In the genomic region with DNA sequence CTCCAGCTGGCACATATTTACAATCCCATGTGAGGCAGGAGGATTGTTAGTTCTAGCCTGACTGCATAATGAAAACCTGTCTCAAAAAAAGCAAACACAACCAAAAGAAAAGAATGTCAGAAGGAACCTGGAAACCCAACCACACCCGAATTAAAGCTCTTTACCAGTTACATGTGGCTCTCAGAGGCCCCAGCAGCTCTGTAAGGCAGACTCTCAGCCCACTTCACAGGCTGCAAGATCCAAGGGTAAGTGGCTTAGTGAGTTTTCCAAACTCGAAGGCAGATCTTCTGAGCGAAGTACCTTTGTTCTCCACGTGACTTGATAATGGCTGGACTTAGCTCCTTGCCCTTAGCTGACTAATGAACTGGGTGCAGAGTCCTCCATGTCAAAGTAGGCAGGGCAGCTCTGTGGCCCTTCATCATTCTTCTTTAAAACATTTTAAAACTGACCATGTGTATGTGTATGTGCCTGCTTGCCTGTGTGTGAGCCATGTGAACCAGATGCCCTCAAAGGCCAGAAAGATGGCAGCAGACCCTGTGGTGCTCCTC, we compare ENCODE assay signal across 21 mouse cellular contexts. TPM values are rescaled to one million over a fixed set of nuclear protein-coding genes. Genes with fewer than 3 reads are reported as not detected.
DNase-seq lines count a peak whose midpoint lies in the region; ATAC-seq and TF ChIP-seq lines count a peak whose summit lies in the region.
"Had no signal": no experiment of that assay in that cellular context is flagged by ENCODE, and none has a peak within 500 bp of the region (broad histone marks: within the 10 kb centered on the region; RNA-seq: fewer than 3 reads in every experiment).

No protein-coding gene starts in this region.

- no peak overlapping the region for H3K4me3 ChIP-seq in intestine, embryonic 15.5 days (replicated peaks)
- H3K4me3 ChIP-seq in intestine, postnatal 0 days (ENCODE audit: low read depth, low read length): no peak overlapping the region
- no peak overlapping the region for H3K4me3 ChIP-seq in heart, embryonic 10.5 days
- H3K4me3 ChIP-seq: erythroblast, embryonic 14.5 days; hindbrain, embryonic 15.5 days had no signal

- no peaks in the 10 kb centered on the region for H3K9me3 ChIP-seq in intestine, embryonic 15.5 days
- H3K9me3 ChIP-seq in intestine, postnatal 0 days (ENCODE audit: control insufficient read depth): no peaks in the 10 kb centered on the region
- H3K9me3 ChIP-seq in heart, embryonic 10.5 days: no peaks in the 10 kb centered on the region
- H3K9me3 ChIP-seq: hindbrain, embryonic 15.5 days had no signal

- peak; percentile 84 for ATAC-seq in intestine, embryonic 15.5 days
- peak; percentile 83 for ATAC-seq in intestine, postnatal 0 days
- ATAC-seq: forebrain, embryonic 14.5 days had no signal

- H3K27ac ChIP-seq in intestine, embryonic 15.5 days: peak overlapping the region; percentile 51
- H3K27ac ChIP-seq in intestine, postnatal 0 days (ENCODE audit: low read depth, low read length): peak overlapping the region; percentile 57
- no peak overlapping the region for H3K27ac ChIP-seq in heart, embryonic 10.5 days
- H3K27ac ChIP-seq: hindbrain, embryonic 15.5 days had no signal

- H3K27me3 ChIP-seq in intestine, embryonic 15.5 days (replicated peaks): no peaks in the 10 kb centered on the region
- H3K27me3 ChIP-seq in intestine, postnatal 0 days (replicated peaks; ENCODE audit: control insufficient read depth, insufficient read depth, low read length): no peaks in the 10 kb centered on the region
- no peaks in the 10 kb centered on the region for H3K27me3 ChIP-seq in heart, embryonic 10.5 days (ENCODE audit: insufficient read depth, poor library complexity, severe bottlenecking)
- H3K27me3 ChIP-seq: hindbrain, embryonic 15.5 days had no signal

- H3K36me3 ChIP-seq in intestine, embryonic 15.5 days: peaks cover 8% of the 10 kb centered on the region; the same call in 1 of the 2 replicates
- peaks cover 42% of the 10 kb centered on the region for H3K36me3 ChIP-seq in intestine, postnatal 0 days (ENCODE audit: control insufficient read depth, insufficient read depth)
- peaks cover 88% of the 10 kb centered on the region for H3K36me3 ChIP-seq in heart, embryonic 10.5 days

- WGBS in intestine, embryonic 15.5 days: 67% methylated on average over 4 of the region's 4 CpGs
- WGBS in intestine, postnatal 0 days: 43% methylated on average over 4 of the region's 4 CpGs
- WGBS in heart, embryonic 10.5 days: 86% methylated on average over 4 of the region's 4 CpGs

- no peak overlapping the region for H3K4me2 ChIP-seq in intestine, embryonic 15.5 days (replicated peaks)
- H3K4me2 ChIP-seq in intestine, postnatal 0 days (replicated peaks; ENCODE audit: low read depth): no peak overlapping the region
- H3K4me2 ChIP-seq: hindbrain, embryonic 15.5 days had no signal

- DNase-seq in kidney, adult 9 months: peak; percentile 84
- no peak for DNase-seq in kidney, postnatal 4 days
- peak; percentile 42 for DNase-seq in lung, postnatal 36 days
- no peak for DNase-seq in cerebellum, postnatal 14 days
- DNase-seq in heart, embryonic 10.5 days (ENCODE audit: low spot score): no peak
- DNase-seq: cerebellum, adult 2 months; gastrocnemius, postnatal 10 days; heart, adult 11 months; heart, postnatal 4 days; left cerebral cortex, postnatal 4 days; liver; right cerebral cortex, postnatal 25 days; thymus, postnatal 25 days had no signal

- H3K4me1 ChIP-seq in intestine, embryonic 15.5 days (replicated peaks): 0 out of 2 replicates have a peak, but pooled peaks cover 5% of the 10 kb centered on the region
- H3K4me1 ChIP-seq in intestine, postnatal 0 days (replicated peaks; ENCODE audit: control insufficient read depth, insufficient read depth, low read length): peaks cover 3% of the 10 kb centered on the region; the same call in 1 of the 2 replicates
- peaks cover 14% of the 10 kb centered on the region; the same call in 1 of the 2 replicates for H3K4me1 ChIP-seq in heart, embryonic 10.5 days
- H3K4me1 ChIP-seq: hindbrain, embryonic 15.5 days had no signal

- no peak overlapping the region for H3K9ac ChIP-seq in intestine, embryonic 15.5 days
- no peak overlapping the region for H3K9ac ChIP-seq in intestine, postnatal 0 days (ENCODE audit: low read depth, low read length)
- H3K9ac ChIP-seq: hindbrain, embryonic 15.5 days had no signal

- TF ChIP-seq CTCF in intestine, postnatal 0 days (IDR thresholded peaks at IDR 0.05; ENCODE audit: low read depth): no peak

RNA-seq across cellular contexts. Expression of a gene that starts 27.5 kb away (rescaled TPM):
- 0.49 and 0.80 TPM in 2 replicates for polyA plus RNA-seq in intestine, embryonic 15.5 days (2015; fragmentation: Nextera tagmentation; extraction: Ambion mirVana)
- 0.16 TPM in 1 of 2 replicates, not detected in the other for polyA plus RNA-seq in intestine, postnatal 0 days (2015; fragmentation: Nextera tagmentation; extraction: Ambion mirVana)
- polyA plus RNA-seq in heart, embryonic 10.5 days (2016; fragmentation: Nextera tagmentation; extraction: Ambion mirVana): 1.3 and 1.5 TPM in 2 replicates
- polyA plus RNA-seq: C2C12; erythroblast, embryonic 14.5 days; forebrain, embryonic 14.5 days had no signal

RNA-seq across cellular contexts. Expression of a gene that starts 30.1 kb away (rescaled TPM):
- 13.1 and 13.8 TPM in 2 replicates for polyA plus RNA-seq in intestine, embryonic 15.5 days (2015; fragmentation: Nextera tagmentation; extraction: Ambion mirVana)
- polyA plus RNA-seq in intestine, postnatal 0 days (2015; fragmentation: Nextera tagmentation; extraction: Ambion mirVana): 8.6 TPM in 2 replicates
- 13.6 and 14.4 TPM in 2 replicates for polyA plus RNA-seq in heart, embryonic 10.5 days (2016; fragmentation: Nextera tagmentation; extraction: Ambion mirVana)

RNA-seq across cellular contexts. Expression of a gene that starts 30.2 kb away (rescaled TPM):
- polyA plus RNA-seq in intestine, embryonic 15.5 days (2015; fragmentation: Nextera tagmentation; extraction: Ambion mirVana): not detected in 2 replicates
- not detected in 2 replicates for polyA plus RNA-seq in intestine, postnatal 0 days (2015; fragmentation: Nextera tagmentation; extraction: Ambion mirVana)
- polyA plus RNA-seq in heart, embryonic 10.5 days (2016; fragmentation: Nextera tagmentation; extraction: Ambion mirVana): not detected in 2 replicates
- polyA plus RNA-seq: C2C12; cerebellum, adult 2 months; embryonic facial prominence, embryonic 11.5 days; erythroblast, embryonic 14.5 days; forebrain, embryonic 14.5 days; heart, embryonic 14.5 days; hindbrain, embryonic 15.5 days had no signal

RNA-seq across cellular contexts. Expression of a gene that starts 34.9 kb away (rescaled TPM):
- 62.8 and 64.4 TPM in 2 replicates for polyA plus RNA-seq in intestine, embryonic 15.5 days (2015; fragmentation: Nextera tagmentation; extraction: Ambion mirVana)
- 26.7 and 29.1 TPM in 2 replicates for polyA plus RNA-seq in intestine, postnatal 0 days (2015; fragmentation: Nextera tagmentation; extraction: Ambion mirVana)
- 70.9 and 85.7 TPM in 2 replicates for polyA plus RNA-seq in heart, embryonic 10.5 days (2016; fragmentation: Nextera tagmentation; extraction: Ambion mirVana)

RNA-seq across cellular contexts. Expression of a gene that starts 35.0 kb away (rescaled TPM):
- 2.4 and 2.7 TPM in 2 replicates for polyA plus RNA-seq in intestine, embryonic 15.5 days (2015; fragmentation: Nextera tagmentation; extraction: Ambion mirVana)
- 0.81 and 0.82 TPM in 2 replicates for polyA plus RNA-seq in intestine, postnatal 0 days (2015; fragmentation: Nextera tagmentation; extraction: Ambion mirVana)
- polyA plus RNA-seq in heart, embryonic 10.5 days (2016; fragmentation: Nextera tagmentation; extraction: Ambion mirVana): 2.3 and 2.4 TPM in 2 replicates

Comparison
In these comparisons a context has a peak if more than half of its experiments do, and no peak if none do; other contexts are left out.
1. DNase-seq: peak in kidney, adult 9 months (single experiment) and lung, postnatal 36 days (single experiment); none in kidney, postnatal 4 days (0 of 2), cerebellum, postnatal 14 days (0 of 2) and heart, embryonic 10.5 days (single experiment).